Mouse (Mus musculus) mouse embryonic stem cell (cell line): ENCODE results near the gene Padi2.

Experiments
- in situ Hi-C, 2 experiments: fragments of 300-500 bp; cut with MboI; formaldehyde crosslinking; loops; 1 replicate in 1 of 2; 3 replicates in 1 of 2; pipeline ENCODE4 v1.14.3; 2019 to 2020; ENCODE audit warnings: low sequenced_read_pairs in 2 of 2, low pct_unique_long_range_greater_than_20kb in 1 of 2, mixed read lengths in 1 of 2; ENCODE audit not compliant: unreplicated experiment in 1 of 2

Padi2 gene

GRCm38 (mm10) chr4:140964620-140965019, 58.5 kb downstream of the Padi2 start:
- in situ Hi-C loops: no loop called here

- in situ Hi-C loops: no loop called here
Measured at GRCm38 (mm10) chr4:140967386-140968159, 61.4 kb downstream of the Padi2 start.

- in situ Hi-C loops: loop anchor here in 1 of 2 experiments (10.0 kb wide), 1 partner anchor 53 kb away; no protein-coding TSS in a partner anchor
Measured at GRCm38 (mm10) chr4:140971691-140972090, 65.5 kb downstream of the Padi2 start.

GRCm38 (mm10) chr4:140974408-140974807, 68.3 kb downstream of the Padi2 start:
- in situ Hi-C loops: loop anchor here in 1 of 2 experiments (10.0 kb wide), 1 partner anchor 50 kb away; no protein-coding TSS in a partner anchor

GRCm38 (mm10) chr4:140975356-140975755, 69.2 kb downstream of the Padi2 start:
- in situ Hi-C loops: loop anchor here in 1 of 2 experiments (10.0 kb wide), 1 partner anchor 49 kb away; no protein-coding TSS in a partner anchor

- in situ Hi-C loops: loop anchor here in 1 of 2 experiments (10.0 kb wide), 1 partner anchor 48 kb away; no protein-coding TSS in a partner anchor
Measured at GRCm38 (mm10) chr4:140977278-140977677, 71.1 kb downstream of the Padi2 start.

GRCm38 (mm10) chr4:140977886-140978692, 71.9 kb downstream of the Padi2 start:
- in situ Hi-C loops: loop anchor here in 1 of 2 experiments (10.0 kb wide), 1 partner anchor 47 kb away; no protein-coding TSS in a partner anchor

- in situ Hi-C loops: no loop called here
Measured at GRCm38 (mm10) chr4:140981605-140982004, 75.5 kb downstream of the Padi2 start.

- in situ Hi-C loops: no loop called here
Measured at GRCm38 (mm10) chr4:140982808-140983207, 76.7 kb downstream of the Padi2 start.

- in situ Hi-C loops: no loop called here
Measured at GRCm38 (mm10) chr4:140983442-140983841, 77.3 kb downstream of the Padi2 start.

- in situ Hi-C loops: no loop called here
Measured at GRCm38 (mm10) chr4:140984544-140984943, 78.4 kb downstream of the Padi2 start.

- in situ Hi-C loops: no loop called here
Measured at GRCm38 (mm10) chr4:140986024-140986710, 80.0 kb downstream of the Padi2 start.

GRCm38 (mm10) chr4:140986711-140987395, 80.7 kb downstream of the Padi2 start, which contains the start of gene Atp13a2:
Gene Atp13a2, plus strand, starts transcription at chr4:140986873.
- in situ Hi-C loops: no loop called here

GRCm38 (mm10) chr4:140987476-140987875, 81.3 kb downstream of the Padi2 start:
- in situ Hi-C loops: no loop called here

- in situ Hi-C loops: no loop called here
Measured at GRCm38 (mm10) chr4:140988706-140989290, 82.7 kb downstream of the Padi2 start.

GRCm38 (mm10) chr4:140989447-140989846, 83.3 kb downstream of the Padi2 start:
- in situ Hi-C loops: no loop called here

GRCm38 (mm10) chr4:140992215-140992614, 86.1 kb downstream of the Padi2 start:
- in situ Hi-C loops: no loop called here

- in situ Hi-C loops: no loop called here
Measured at GRCm38 (mm10) chr4:140993846-140994245, 87.7 kb downstream of the Padi2 start.
